Mouse (Mus musculus): ENCODE measurements at regions not wholly inside any gene's neighbourhood (a gene's known extent, or its start where the extent isn't known, plus 50 kb on each side); places are given as distances from the start of the nearest gene placed in this dataset.

- no peaks in the 10 kb centered on the region for H3K9me3 ChIP-seq
- H3K36me3 ChIP-seq, result no peaks in the 10 kb centered on the region
- H3K4me2 ChIP-seq (replicated peaks), result no peak overlapping the region
- 87% methylated on average over 2 of the region's 2 CpGs for WGBS
- no peaks in the 10 kb centered on the region for H3K4me1 ChIP-seq
- H3K4me3 ChIP-seq, result no peak overlapping the region
- H3K27ac ChIP-seq (replicated peaks), result no peak overlapping the region
- ATAC-seq (ENCODE audit: low FRiP score, low read depth), result no peak
- H3K9ac ChIP-seq (replicated peaks), result no peak overlapping the region
- H3K27me3 ChIP-seq, result no peaks in the 10 kb centered on the region
Observed at GRCm38 (mm10) chr13:101013604-101014003, 180.4 kb upstream of the Slc30a5 start.

GRCm38 (mm10) chr13:100990646-100991045 lies 157.4 kb upstream of the Slc30a5 start:
- 87% methylated on average over 2 of the region's 2 CpGs for WGBS
- no peaks in the 10 kb centered on the region for H3K36me3 ChIP-seq
- H3K4me3 ChIP-seq, result no peak overlapping the region
- ATAC-seq (ENCODE audit: low FRiP score, low read depth), result no peak
- H3K9ac ChIP-seq (replicated peaks), result no peak overlapping the region
- no peaks in the 10 kb centered on the region for H3K27me3 ChIP-seq
- no peaks in the 10 kb centered on the region for H3K9me3 ChIP-seq
- no peak overlapping the region for H3K27ac ChIP-seq (replicated peaks)
- no peak overlapping the region for H3K4me2 ChIP-seq (replicated peaks)
- no peaks in the 10 kb centered on the region for H3K4me1 ChIP-seq

GRCm38 (mm10) chr13:100988671-100989531 lies 155.7 kb upstream of the Slc30a5 start:
- 80% methylated on average over 13 of the region's 13 CpGs for WGBS
- no peak for ATAC-seq (ENCODE audit: low FRiP score, low read depth)
- Histone ChIP-seq H3K4me2 (replicated peaks) (no peak overlapping the region), H3K9me3 (no peaks in the 10 kb centered on the region), H3K36me3 (no peaks in the 10 kb centered on the region), H3K4me3 (no peak overlapping the region), H3K27ac (replicated peaks) (no peak overlapping the region), H3K4me1 (no peaks in the 10 kb centered on the region), H3K9ac (replicated peaks) (no peak overlapping the region), H3K27me3 (no peaks in the 10 kb centered on the region)

- Histone ChIP-seq H3K4me1 (no peaks in the 10 kb centered on the region), H3K27ac (replicated peaks) (no peak overlapping the region), H3K9me3 (no peaks in the 10 kb centered on the region), H3K4me3 (no peak overlapping the region), H3K4me2 (replicated peaks) (no peak overlapping the region), H3K9ac (replicated peaks) (no peak overlapping the region), H3K36me3 (no peaks in the 10 kb centered on the region), H3K27me3 (no peaks in the 10 kb centered on the region)
- 91% methylated on average over 5 of the region's 5 CpGs for WGBS
- ATAC-seq (ENCODE audit: low FRiP score, low read depth), result no peak
Observed at GRCm38 (mm10) chr13:100988116-100988515, 154.9 kb upstream of the Slc30a5 start.

GRCm38 (mm10) chr13:100975741-100976140 lies 142.5 kb upstream of the Slc30a5 start:
- Histone ChIP-seq H3K4me2 (replicated peaks) (no peak overlapping the region), H3K4me1 (no peaks in the 10 kb centered on the region), H3K27ac (replicated peaks) (no peak overlapping the region), H3K4me3 (no peak overlapping the region), H3K36me3 (no peaks in the 10 kb centered on the region), H3K27me3 (no peaks in the 10 kb centered on the region), H3K9ac (replicated peaks) (no peak overlapping the region), H3K9me3 (no peaks in the 10 kb centered on the region)
- ATAC-seq (ENCODE audit: low FRiP score, low read depth), result no peak
- 85% methylated on average over 3 of the region's 3 CpGs for WGBS

- no peak overlapping the region for H3K27ac ChIP-seq (replicated peaks)
- H3K4me1 ChIP-seq, result no peaks in the 10 kb centered on the region
- no peaks in the 10 kb centered on the region for H3K36me3 ChIP-seq
- H3K4me2 ChIP-seq (replicated peaks), result no peak overlapping the region
- ATAC-seq (ENCODE audit: low FRiP score, low read depth), result no peak
- H3K9ac ChIP-seq (replicated peaks), result no peak overlapping the region
- 81% methylated on average over 2 of the region's 2 CpGs for WGBS
- H3K27me3 ChIP-seq, result no peaks in the 10 kb centered on the region
- H3K9me3 ChIP-seq, result no peaks in the 10 kb centered on the region
- H3K4me3 ChIP-seq, result no peak overlapping the region
Observed at GRCm38 (mm10) chr13:100971080-100972017, 138.1 kb upstream of the Slc30a5 start.

- Histone ChIP-seq H3K4me2 (replicated peaks) (no peak overlapping the region), H3K4me3 (no peak overlapping the region), H3K27me3 (no peaks in the 10 kb centered on the region), H3K36me3 (no peaks in the 10 kb centered on the region), H3K27ac (replicated peaks) (no peak overlapping the region), H3K9me3 (no peaks in the 10 kb centered on the region), H3K4me1 (no peaks in the 10 kb centered on the region), H3K9ac (replicated peaks) (no peak overlapping the region)
- ATAC-seq (ENCODE audit: low FRiP score, low read depth), result no peak
- 83% methylated on average over 4 of the region's 4 CpGs for WGBS
Observed at GRCm38 (mm10) chr13:100962811-100963540, 129.7 kb upstream of the Slc30a5 start.

GRCm38 (mm10) chr13:100954598-100955251 lies 121.5 kb upstream of the Slc30a5 start:
- WGBS, result 80% methylated on average over 8 of the region's 8 CpGs

GRCm38 (mm10) chr13:100954106-100954505 lies 120.9 kb upstream of the Slc30a5 start:
- no peak for ATAC-seq (ENCODE audit: low FRiP score, low read depth)
- Histone ChIP-seq H3K4me3 (no peak overlapping the region), H3K9me3 (no peaks in the 10 kb centered on the region), H3K4me1 (0 out of 2 replicates have a peak, but pooled peaks cover 6% of the 10 kb centered on the region), H3K27ac (replicated peaks) (no peak overlapping the region), H3K27me3 (no peaks in the 10 kb centered on the region), H3K9ac (replicated peaks) (no peak overlapping the region), H3K36me3 (no peaks in the 10 kb centered on the region), H3K4me2 (replicated peaks) (no peak overlapping the region)
- WGBS, result 29% methylated on average over 1 of the region's 1 CpGs

More at GRCm38 (mm10) chr13:100954598-100955251, 121.5 kb upstream of the Slc30a5 start:
- H3K36me3 ChIP-seq, result no peaks in the 10 kb centered on the region
- 0 out of 2 replicates have a peak, but pooled peaks cover 6% of the 10 kb centered on the region for H3K4me1 ChIP-seq
- no peak overlapping the region for H3K4me2 ChIP-seq (replicated peaks)
- no peak overlapping the region for H3K9ac ChIP-seq (replicated peaks)
- no peak overlapping the region for H3K27ac ChIP-seq (replicated peaks)
- no peak for ATAC-seq (ENCODE audit: low FRiP score, low read depth)
- H3K27me3 ChIP-seq, result no peaks in the 10 kb centered on the region
- H3K4me3 ChIP-seq, result no peak overlapping the region
- H3K9me3 ChIP-seq, result no peaks in the 10 kb centered on the region

GRCm38 (mm10) chr13:100951185-100951508 lies 117.9 kb upstream of the Slc30a5 start:
- WGBS, result 93% methylated on average over 1 of the region's 1 CpGs
- no peak overlapping the region for H3K4me2 ChIP-seq (replicated peaks)
- H3K36me3 ChIP-seq, result no peaks in the 10 kb centered on the region
- 0 out of 2 replicates have a peak, but pooled peaks cover 6% of the 10 kb centered on the region for H3K4me1 ChIP-seq
- H3K27me3 ChIP-seq, result no peaks in the 10 kb centered on the region
- no peak overlapping the region for H3K4me3 ChIP-seq
- no peak for ATAC-seq (ENCODE audit: low FRiP score, low read depth)
- H3K9me3 ChIP-seq, result no peaks in the 10 kb centered on the region
- no peak overlapping the region for H3K27ac ChIP-seq (replicated peaks)
- H3K9ac ChIP-seq (replicated peaks), result no peak overlapping the region

GRCm38 (mm10) chr13:100950348-100951184 lies 117.3 kb upstream of the Slc30a5 start:
- H3K9ac ChIP-seq (replicated peaks), result no peak overlapping the region
- ATAC-seq (ENCODE audit: low FRiP score, low read depth), result no peak
- WGBS, result 46% methylated on average over 7 of the region's 7 CpGs

More at GRCm38 (mm10) chr13:100950348-100951184, 117.3 kb upstream of the Slc30a5 start:
- Histone ChIP-seq H3K4me3 (no peak overlapping the region), H3K4me1 (0 out of 2 replicates have a peak, but pooled peaks cover 6% of the 10 kb centered on the region), H3K4me2 (replicated peaks) (no peak overlapping the region), H3K9me3 (no peaks in the 10 kb centered on the region), H3K36me3 (no peaks in the 10 kb centered on the region), H3K27me3 (no peaks in the 10 kb centered on the region), H3K27ac (replicated peaks) (no peak overlapping the region)
